Mouse (Mus musculus) brain, embryonic 14.5 days (tissue): ENCODE results near the gene Nckap5.

ENCODE experiments used
- CTCF ChIP-seq: fragments of 200-500 bp; IDR thresholded peaks from 2 replicates; pipeline ENCODE4 v1.5.1; 2012; ENCODE audit warnings: inconsistent platforms, mild to moderate bottlenecking, moderate library complexity, borderline replicate concordance; ENCODE audit not compliant: insufficient read depth, insufficient read length; ENCODE audit errors: extremely low read depth
- POLR2A ChIP-seq: fragments of 200-500 bp; IDR thresholded peaks from 2 replicates; pipeline ENCODE4 v1.6.1; 2012; ENCODE audit warnings: mild to moderate bottlenecking, inconsistent platforms, borderline replicate concordance; ENCODE audit not compliant: poor library complexity, insufficient read depth, insufficient read length, severe bottlenecking; ENCODE audit errors: extremely low read depth

DNA sequence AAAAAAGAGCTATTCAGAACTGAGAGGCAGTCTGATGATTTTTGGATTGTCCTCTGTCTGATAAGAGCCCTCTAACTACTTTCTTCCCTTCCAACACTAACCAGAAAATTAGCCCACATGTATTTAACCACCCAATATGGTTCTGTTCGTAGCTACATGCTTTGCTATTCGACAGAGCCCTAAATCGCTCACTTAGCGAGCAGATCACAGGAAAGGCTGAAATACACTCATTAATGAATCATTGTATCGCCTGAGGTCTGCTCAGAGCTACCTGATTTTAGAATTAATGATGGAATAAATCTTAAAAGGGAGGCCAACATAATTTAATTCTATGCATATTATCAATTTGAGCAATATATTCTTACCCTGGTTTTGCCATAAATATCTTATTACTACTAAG, 187.8 kb downstream of the Nckap5 start:
- TF ChIP-seq CTCF, result no peak
- TF ChIP-seq POLR2A, result no peak
